Mouse (Mus musculus) kidney, embryonic 14.5 days (tissue): ENCODE measurements around the gene Ccdc162. TPM values are rescaled to one million over a fixed set of nuclear protein-coding genes. Genes with fewer than 3 reads are reported as not detected.

Experiments
- ATAC-seq: fragments of 200-750 bp; cut with Nextera tagmentation; 2 replicates; pipeline ENCODE4 v1.8.0; 2017; ENCODE audit warnings: moderate number of reproducible peaks, mild to moderate bottlenecking, moderate TSS enrichment, moderate library complexity; ENCODE audit not compliant: low FRiP score, low TSS enrichment
- H3K27ac ChIP-seq: fragments of 300-500 bp; sonication (generic); 2 replicates; pipeline ENCODE4 v1.5.1; 2014; ENCODE audit warnings: low read depth, mild to moderate bottlenecking, low read length, moderate library complexity, mixed read lengths
- H3K27me3 ChIP-seq: fragments of 300-500 bp; sonication (generic); 2 replicates; pipeline ENCODE4 v1.6.1; 2014; ENCODE audit warnings: mild to moderate bottlenecking, low read length; ENCODE audit not compliant: control insufficient read depth, insufficient read depth
- H3K36me3 ChIP-seq: fragments of 300-500 bp; sonication (generic); 2 replicates; pipeline ENCODE4 v1.6.1; 2014; ENCODE audit warnings: low read length, mixed read lengths; ENCODE audit not compliant: control insufficient read depth, insufficient read depth
- H3K4me1 ChIP-seq: fragments of 300-500 bp; sonication (generic); 2 replicates; pipeline ENCODE4 v1.6.1; 2014; ENCODE audit warnings: low read length, mixed read lengths; ENCODE audit not compliant: control insufficient read depth, insufficient read depth
- H3K4me2 ChIP-seq: fragments of 300-500 bp; sonication (generic); replicated peaks from 2 replicates; pipeline ENCODE4 v1.6.1; 2014; ENCODE audit warnings: low read depth, mild to moderate bottlenecking, low read length
- H3K4me3 ChIP-seq: fragments of 300-500 bp; sonication (generic); 2 replicates; pipeline ENCODE4 v1.5.1; 2014; ENCODE audit warnings: mild to moderate bottlenecking, low read length
- H3K9ac ChIP-seq: fragments of 300-500 bp; sonication (generic); 2 replicates; pipeline ENCODE4 v1.6.1; 2014; ENCODE audit warnings: low read depth, mild to moderate bottlenecking, low read length, moderate library complexity
- H3K9me3 ChIP-seq: fragments of 300-500 bp; sonication (generic); 2 replicates; pipeline ENCODE4 v1.6.1; 2016; ENCODE audit warnings: low read length; ENCODE audit not compliant: control insufficient read depth
- whole genome bisulfite sequencing: fragments of 180-500 bp; shearing (Covaris S2); extraction: QIAGEN DNeasy Blood & Tissue Kit; methylation state at CpG from one replicate; pipeline ENCODE4 v1.1.7; 2014; 5-methylcytosine and 5-hydroxymethylcytosine counted together
- polyA plus RNA-seq: library from polyadenylated mRNA; unstranded; fragments of >200 nt; fragmentation: Nextera tagmentation; extraction: Ambion mirVana; gene quantifications from 2 replicates; pipeline ENCODE4 v1.2.1, GENCODE M21; 2014

Ccdc162 gene
- polyA plus RNA-seq, 1 experiment from 2014 or later: 0.15 TPM

DNA sequence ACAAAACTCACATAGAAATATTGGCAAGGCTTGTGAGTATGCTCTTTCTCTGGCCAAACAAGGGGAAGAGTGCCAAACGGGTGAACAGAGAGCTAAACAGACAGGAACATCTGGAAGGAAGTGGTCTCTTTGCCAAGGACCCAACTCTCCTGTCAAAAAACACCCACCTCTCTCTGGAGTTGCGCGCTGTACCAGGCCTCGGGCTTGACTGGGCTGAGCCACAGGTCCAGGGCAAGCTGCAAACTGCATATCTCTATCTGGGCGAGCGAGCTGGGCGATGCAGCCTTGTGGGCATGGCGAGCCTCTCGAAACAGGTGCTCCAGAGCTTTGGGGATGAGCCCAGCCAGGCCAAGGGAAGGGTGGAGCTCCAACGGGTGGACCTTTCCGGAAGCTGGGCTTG is 82.6 kb downstream of the Ccdc162 start:
- H3K9me3 ChIP-seq: no peaks in the 10 kb centered on the region
- no peaks in the 10 kb centered on the region for H3K4me1 ChIP-seq
- no peak for ATAC-seq
- no peak overlapping the region for H3K4me3 ChIP-seq
- WGBS: 95% methylated on average over 11 of the region's 11 CpGs
- H3K27me3 ChIP-seq: no peaks in the 10 kb centered on the region
- H3K27ac ChIP-seq: no peak overlapping the region
- no peaks in the 10 kb centered on the region for H3K36me3 ChIP-seq
- H3K9ac ChIP-seq: no peak overlapping the region
- no peak overlapping the region for H3K4me2 ChIP-seq

DNA sequence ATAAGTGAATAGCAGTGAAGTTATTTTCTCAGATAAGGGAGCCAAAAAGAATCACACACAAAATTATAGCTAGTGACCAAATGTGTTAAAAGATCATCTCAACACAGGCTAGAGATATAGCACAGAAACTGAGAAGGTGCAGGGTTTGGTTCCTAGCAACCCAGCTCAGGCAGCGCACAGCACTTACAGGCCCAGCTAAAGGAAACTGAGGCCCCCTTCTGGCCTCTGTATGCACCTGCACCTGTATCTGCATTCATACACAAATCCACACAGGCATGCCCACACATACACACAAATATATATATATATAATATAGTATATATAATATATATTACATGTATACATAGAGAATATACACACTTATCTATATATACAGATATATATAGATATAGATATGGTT is 84.4 kb downstream of the Ccdc162 start:
- WGBS: 96% methylated on average over 1 of the region's 1 CpGs

DNA sequence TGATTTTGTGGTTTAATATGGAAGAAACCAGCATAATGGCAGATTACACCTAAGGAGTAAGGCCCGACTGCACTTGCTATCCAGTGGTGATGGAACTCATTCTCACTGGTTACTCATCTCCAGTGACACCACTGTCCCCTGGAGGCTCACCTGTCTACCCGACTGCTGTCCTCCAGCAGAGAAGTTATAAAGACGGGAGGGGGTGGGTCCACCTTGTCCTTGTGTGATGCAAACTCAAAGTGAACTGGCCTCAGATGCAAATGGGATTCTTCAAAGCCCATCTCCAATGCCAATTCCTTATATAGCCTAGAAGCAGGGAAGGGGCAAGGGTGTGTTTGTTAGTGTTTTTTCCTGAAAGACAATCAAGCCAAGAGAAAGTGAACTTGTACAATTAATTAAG is 89.4 kb downstream of the Ccdc162 start:
- Histone ChIP-seq H3K9me3 (no peaks in the 10 kb centered on the region), H3K4me1 (no peaks in the 10 kb centered on the region), H3K27ac (no peak overlapping the region), H3K36me3 (no peaks in the 10 kb centered on the region), H3K4me2 (no peak overlapping the region), H3K9ac (no peak overlapping the region), H3K4me3 (no peak overlapping the region), H3K27me3 (no peaks in the 10 kb centered on the region)
- ATAC-seq: no peak
- WGBS: 63% methylated on average over 3 of the region's 3 CpGs

More for the DNA sequence above, 84.4 kb downstream of the Ccdc162 start:
- Histone ChIP-seq H3K4me2 (no peak overlapping the region), H3K27ac (no peak overlapping the region), H3K9ac (no peak overlapping the region), H3K27me3 (no peaks in the 10 kb centered on the region), H3K4me3 (no peak overlapping the region), H3K9me3 (no peaks in the 10 kb centered on the region), H3K4me1 (no peaks in the 10 kb centered on the region), H3K36me3 (no peaks in the 10 kb centered on the region)
- no peak for ATAC-seq

DNA sequence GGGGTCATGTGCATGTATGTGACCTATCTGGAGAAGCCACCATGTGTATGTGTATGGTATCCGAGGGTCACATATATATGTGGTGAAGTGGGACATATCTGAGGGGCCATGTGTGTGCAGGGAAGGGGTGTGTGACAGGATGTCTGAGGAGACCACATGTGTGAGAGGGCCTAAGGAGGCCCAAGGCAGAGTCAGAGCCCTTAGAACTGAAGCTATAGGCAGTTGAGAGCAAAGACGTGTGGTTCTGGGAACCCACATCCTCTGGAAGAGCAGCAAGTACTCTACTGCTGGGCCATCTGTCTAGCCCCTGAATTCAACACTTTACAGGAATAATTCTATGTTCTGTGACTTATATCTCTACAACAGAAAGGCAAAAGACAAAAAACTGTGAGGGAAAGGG is 96.4 kb downstream of the Ccdc162 start:
- H3K4me3 ChIP-seq: no peak overlapping the region
- H3K36me3 ChIP-seq: no peaks in the 10 kb centered on the region
- H3K27ac ChIP-seq: no peak overlapping the region
- H3K27me3 ChIP-seq: no peaks in the 10 kb centered on the region
- ATAC-seq: no peak
- 91% methylated on average over 2 of the region's 2 CpGs for WGBS
- no peak overlapping the region for H3K9ac ChIP-seq
- H3K9me3 ChIP-seq: no peaks in the 10 kb centered on the region
- no peaks in the 10 kb centered on the region for H3K4me1 ChIP-seq
- no peak overlapping the region for H3K4me2 ChIP-seq

DNA sequence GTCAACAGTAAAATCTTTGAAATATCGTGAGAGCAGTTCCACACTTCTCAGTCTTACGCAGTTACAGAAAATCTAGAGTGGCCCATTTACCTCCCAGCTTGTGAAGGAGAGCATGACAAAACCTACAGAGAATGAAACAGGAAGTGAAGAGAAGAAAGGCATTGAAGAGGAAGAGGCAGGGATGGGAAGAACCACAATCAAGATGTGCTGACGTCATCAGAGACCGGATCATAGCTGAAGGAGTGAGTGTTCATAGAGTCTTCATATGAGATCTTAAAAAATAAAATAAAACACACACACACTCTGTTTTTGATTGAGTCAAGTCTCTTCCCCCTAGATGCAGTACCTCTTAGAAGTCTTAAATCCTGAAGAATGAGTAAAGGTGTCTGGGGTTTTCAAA is 100.9 kb downstream of the Ccdc162 start:
- no peak overlapping the region for H3K4me2 ChIP-seq
- H3K9me3 ChIP-seq: no peaks in the 10 kb centered on the region
- no peak overlapping the region for H3K4me3 ChIP-seq
- 92% methylated on average over 4 of the region's 4 CpGs for WGBS
- no peaks in the 10 kb centered on the region for H3K4me1 ChIP-seq
- ATAC-seq: no peak
- H3K36me3 ChIP-seq: no peaks in the 10 kb centered on the region
- H3K27ac ChIP-seq: no peak overlapping the region
- no peak overlapping the region for H3K9ac ChIP-seq
- H3K27me3 ChIP-seq: no peaks in the 10 kb centered on the region

DNA sequence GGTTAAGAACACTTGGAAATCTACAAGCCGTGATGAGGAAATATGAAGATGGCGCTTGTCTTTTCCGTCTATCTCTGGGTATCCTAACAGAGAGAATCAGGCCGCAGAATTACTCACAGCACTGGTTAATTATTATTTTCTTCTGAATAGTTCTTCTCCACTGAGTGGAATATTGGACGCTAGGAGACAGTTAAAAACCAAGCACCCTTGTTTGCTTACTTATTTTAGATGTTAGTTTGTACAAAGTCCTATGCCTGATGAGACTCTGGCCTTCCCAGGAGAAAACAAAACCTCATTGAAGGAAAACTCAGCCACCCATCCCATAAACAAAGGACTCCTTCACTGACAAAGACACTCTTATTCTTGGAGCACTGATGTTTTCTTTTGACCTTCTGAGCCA is 104.5 kb downstream of the Ccdc162 start:
- Histone ChIP-seq H3K9me3 (no peaks in the 10 kb centered on the region), H3K27ac (no peak overlapping the region), H3K4me3 (no peak overlapping the region), H3K27me3 (no peaks in the 10 kb centered on the region), H3K4me2 (no peak overlapping the region), H3K36me3 (no peaks in the 10 kb centered on the region), H3K9ac (no peak overlapping the region), H3K4me1 (no peaks in the 10 kb centered on the region)
- 83% methylated on average over 5 of the region's 5 CpGs for WGBS
- ATAC-seq: no peak

DNA sequence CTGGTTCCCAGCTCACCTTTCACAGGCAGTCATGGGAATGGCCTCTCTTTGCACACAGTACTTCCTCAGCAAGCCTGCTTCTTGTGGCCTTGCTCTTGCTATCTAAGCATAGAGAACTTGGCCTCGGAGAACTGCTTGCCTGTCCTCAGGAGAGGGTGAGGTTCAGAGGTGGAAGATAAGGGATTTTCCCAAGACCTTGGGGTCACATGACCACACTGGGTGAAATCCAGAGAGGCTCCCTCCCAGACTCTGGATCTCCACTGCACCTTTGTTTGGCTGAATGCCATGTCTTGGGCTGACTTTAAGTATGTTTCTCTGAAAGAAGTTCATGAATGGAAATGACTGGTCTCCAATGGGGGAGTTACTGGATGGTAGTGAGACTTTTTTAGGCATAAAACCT is 107.0 kb downstream of the Ccdc162 start:
- no peaks in the 10 kb centered on the region for H3K27me3 ChIP-seq
- H3K36me3 ChIP-seq: no peaks in the 10 kb centered on the region
- no peak overlapping the region for H3K9ac ChIP-seq
- no peak overlapping the region for H3K27ac ChIP-seq
- no peaks in the 10 kb centered on the region for H3K9me3 ChIP-seq
- no peaks in the 10 kb centered on the region for H3K4me1 ChIP-seq
- ATAC-seq: no peak
- H3K4me3 ChIP-seq: no peak overlapping the region
- H3K4me2 ChIP-seq: no peak overlapping the region
- 78% methylated on average over 1 of the region's 1 CpGs for WGBS

DNA sequence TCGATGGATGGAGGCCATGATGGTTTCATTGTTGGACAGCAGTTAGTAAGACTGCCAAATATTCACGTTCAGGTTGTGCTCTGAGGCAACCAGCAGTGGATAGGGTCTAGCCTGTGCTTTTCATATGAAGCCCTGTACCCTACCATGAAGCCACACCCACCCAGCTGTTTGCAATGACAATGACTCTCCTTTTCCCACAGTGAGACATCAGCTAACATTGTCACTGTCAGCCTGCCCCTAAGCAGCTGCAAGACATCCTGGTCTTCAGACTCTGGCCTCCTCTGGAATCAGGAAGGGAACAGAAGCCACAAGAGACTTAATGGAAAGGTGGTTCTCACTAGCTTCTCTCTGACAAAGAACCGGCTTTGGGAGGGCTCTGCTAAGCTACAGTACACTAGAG is 107.9 kb downstream of the Ccdc162 start:
- Histone ChIP-seq H3K9ac (no peak overlapping the region), H3K9me3 (no peaks in the 10 kb centered on the region), H3K4me3 (no peak overlapping the region), H3K27ac (no peak overlapping the region), H3K4me2 (no peak overlapping the region), H3K36me3 (no peaks in the 10 kb centered on the region), H3K27me3 (no peaks in the 10 kb centered on the region), H3K4me1 (no peaks in the 10 kb centered on the region)
- no peak for ATAC-seq
- WGBS: 87% methylated on average over 3 of the region's 3 CpGs

DNA sequence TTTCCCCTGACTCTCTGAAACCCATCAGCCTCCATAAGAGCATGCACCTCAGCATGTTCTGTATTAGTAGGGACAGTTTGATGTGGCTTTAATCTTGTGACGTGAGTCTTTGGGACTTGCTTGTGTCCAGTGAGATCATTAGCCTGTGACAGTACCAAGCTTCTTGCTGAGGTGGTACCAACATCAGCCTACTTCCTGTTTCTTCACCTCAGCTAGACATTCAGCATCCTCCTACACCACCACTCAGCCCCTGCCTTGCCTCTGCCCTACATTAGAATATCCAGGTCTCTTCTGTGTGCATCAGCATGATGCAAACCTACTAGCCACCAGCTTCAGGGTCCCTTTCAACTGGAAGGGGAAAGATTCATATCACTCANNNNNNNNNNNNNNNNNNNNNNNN is 113.8 kb downstream of the Ccdc162 start:
- H3K36me3 ChIP-seq: no peaks in the 10 kb centered on the region
- no peak overlapping the region for H3K9ac ChIP-seq
- H3K9me3 ChIP-seq: no peaks in the 10 kb centered on the region
- no peak for ATAC-seq
- no peaks in the 10 kb centered on the region for H3K27me3 ChIP-seq
- no peaks in the 10 kb centered on the region for H3K4me1 ChIP-seq
- H3K4me3 ChIP-seq: no peak overlapping the region
- H3K27ac ChIP-seq: no peak overlapping the region
- WGBS: 84% methylated on average over 1 of the region's 1 CpGs
- no peak overlapping the region for H3K4me2 ChIP-seq
